Mouse (Mus musculus) left cerebral cortex, postnatal 10 days (tissue): ENCODE measurements at regions not wholly inside any gene's neighbourhood (a gene's known extent, or its start where the extent isn't known, plus 50 kb on each side); places are given as distances from the start of the nearest gene placed in this dataset.
A peak's percentile ranks its signal among the peaks of the same experiment; 100 is the strongest.
"Not testable (repeated sequence)": the region's sequence is repeated elsewhere in the genome, so short reads cannot be mapped to it uniquely, and the experiment has no call there.

Source experiments
- DNase-seq, 2 experiments: peaks; one replicate each; pipeline ENCODE4 v3.0.0; 2021 to 2022; ENCODE audit warnings: low spot score in 2 of 2, mixed read lengths in 1 of 2; ENCODE audit errors: extremely low spot score in 1 of 2
- intact Hi-C: fragments of 180-260 bp; cut with DNase I; formaldehyde crosslinking; loops from one replicate; pipeline ENCODE4 v1.15.1; 2025

DNA sequence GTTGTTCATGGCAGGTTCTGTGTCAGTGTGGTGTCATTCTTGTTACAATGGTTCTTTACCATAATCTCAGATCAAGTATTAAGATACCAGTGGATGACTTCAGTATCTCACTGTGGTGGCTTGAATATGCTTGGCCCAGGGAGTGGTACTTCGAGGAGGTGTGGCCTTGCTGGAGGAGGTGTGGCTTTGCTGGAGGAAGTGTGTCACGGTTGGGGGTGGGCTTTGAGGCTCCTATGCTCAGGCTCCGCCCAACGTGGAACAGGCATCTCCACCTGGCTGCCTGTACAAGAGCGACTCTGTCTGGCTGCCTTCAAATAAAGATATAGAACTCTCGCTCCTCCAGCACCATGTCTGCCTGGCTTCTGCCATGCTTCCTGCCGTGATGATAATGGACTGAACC lies 63.6 kb downstream of the Cd2 start:
- no peak for DNase-seq
- intact Hi-C loops = no loop called here

- intact Hi-C loops = no loop called here
- DNase-seq = no peak
Measured at GRCm38 (mm10) chr3:101219897-101220296, 67.8 kb downstream of the Cd2 start.

GRCm38 (mm10) chr3:101216711-101217110 lies 71.0 kb downstream of the Cd2 start:
- intact Hi-C loops = no loop called here
- DNase-seq = no peak

GRCm38 (mm10) chr3:101213212-101213562 lies 74.6 kb downstream of the Cd2 start:
- no peak for DNase-seq
- intact Hi-C loops = no loop called here

DNA sequence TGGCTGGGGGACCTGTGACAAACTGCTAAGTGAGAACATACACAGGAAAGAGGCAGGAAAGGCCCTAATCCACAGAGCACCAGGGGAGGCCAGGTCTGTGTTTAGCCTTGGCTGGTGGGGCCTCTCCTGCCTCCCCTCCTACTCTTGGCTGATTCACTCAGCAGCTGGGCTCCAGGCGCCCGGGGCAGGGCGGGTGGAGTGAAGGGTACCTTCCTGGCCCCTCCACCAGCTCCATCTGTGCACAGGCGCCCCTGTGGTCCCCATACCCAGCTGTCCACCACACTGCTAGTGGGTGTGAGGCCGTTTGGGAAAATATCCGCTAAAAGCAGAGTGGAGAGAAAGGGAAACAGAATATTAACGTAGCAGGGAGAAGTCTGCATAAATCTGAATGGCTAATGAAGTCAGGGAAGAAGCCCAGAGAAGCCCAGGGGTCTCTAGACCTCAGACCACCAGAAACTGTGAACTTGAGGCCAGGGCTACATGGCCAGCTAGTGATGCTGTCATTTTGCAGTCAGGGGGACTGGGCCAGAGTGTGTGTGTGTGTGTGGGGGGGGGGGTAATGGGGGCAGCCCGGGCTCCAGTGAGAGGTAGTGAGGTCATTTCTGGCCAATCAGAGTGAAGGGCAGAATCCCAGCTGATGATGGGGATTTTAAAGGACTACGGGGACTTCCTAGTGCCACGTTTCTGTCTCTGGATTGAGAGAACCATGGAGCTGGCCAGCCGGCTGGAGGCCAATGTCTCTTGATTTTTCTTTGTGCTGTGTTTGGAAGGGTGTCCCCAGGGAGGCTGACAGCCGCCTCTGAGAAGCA lies 75.1 kb downstream of the Cd2 start:
- intact Hi-C loops = no loop called here
- peak in 1 of 2 experiments; percentile 51 for DNase-seq

- intact Hi-C loops = no loop called here
- DNase-seq = peak in 1 of 2 experiments; percentile 28
Measured at GRCm38 (mm10) chr3:101211936-101212335, 75.8 kb downstream of the Cd2 start.

GRCm38 (mm10) chr3:101209546-101209945 lies 78.2 kb downstream of the Cd2 start:
- no peak for DNase-seq
- intact Hi-C loops = no loop called here

DNA sequence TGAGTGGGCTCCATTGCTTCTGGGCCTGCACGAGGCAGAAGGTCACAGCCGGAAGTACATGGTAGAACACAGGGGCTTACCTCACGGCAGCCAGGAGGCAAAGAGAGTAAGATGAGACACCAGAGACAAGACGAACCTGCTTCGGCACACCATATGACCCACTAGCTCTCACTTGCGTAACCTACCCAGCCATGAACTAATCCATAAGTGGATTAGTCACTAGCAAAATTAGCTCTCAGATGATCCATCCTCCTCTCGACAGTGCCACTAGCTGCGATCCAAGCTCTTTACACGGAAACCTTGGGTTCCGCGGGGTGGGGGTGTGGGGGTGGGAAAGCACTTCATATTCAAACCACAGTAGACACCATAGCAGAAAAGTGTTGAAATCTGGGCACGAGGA lies 79.0 kb downstream of the Cd2 start:
- intact Hi-C loops = no loop called here
- no peak for DNase-seq

- intact Hi-C loops = not testable (repeated sequence)
Measured at GRCm38 (mm10) chr3:101206172-101206571, 81.6 kb downstream of the Cd2 start.

GRCm38 (mm10) chr3:101194725-101195124 lies 84.6 kb upstream of the Ptgfrn start:
- intact Hi-C loops = no loop called here
- peak in 1 of 2 experiments; percentile 53 for DNase-seq

More at GRCm38 (mm10) chr3:101206172-101206571, 81.6 kb downstream of the Cd2 start:
- DNase-seq = peak in 1 of 2 experiments; percentile 36

DNA sequence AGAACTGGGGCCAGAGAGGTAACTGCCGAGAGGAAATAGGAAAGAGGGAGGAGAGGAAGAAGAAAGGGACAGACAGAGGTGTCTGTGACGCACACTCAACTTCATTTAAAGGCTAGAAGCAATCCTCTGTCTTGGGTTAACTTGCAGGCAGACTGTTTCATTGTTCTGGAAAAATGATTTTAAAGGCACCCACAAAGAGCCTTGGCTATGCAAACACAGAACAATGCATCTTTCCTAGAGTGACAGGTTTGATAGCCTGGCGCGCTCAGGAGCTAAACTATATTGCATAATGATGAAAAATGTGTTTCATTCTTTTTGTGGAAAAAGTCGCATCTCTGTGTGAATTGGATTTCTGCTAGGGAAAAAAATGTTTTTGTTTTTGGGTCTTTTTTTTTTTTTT lies 84.2 kb upstream of the Ptgfrn start:
- intact Hi-C loops = no loop called here
- no peak for DNase-seq

- DNase-seq = no peak
- intact Hi-C loops = no loop called here
Measured at GRCm38 (mm10) chr3:101191298-101191986, 81.4 kb upstream of the Ptgfrn start.

GRCm38 (mm10) chr3:101181958-101182357 lies 71.9 kb upstream of the Ptgfrn start:
- intact Hi-C loops = no loop called here
- DNase-seq = no peak

GRCm38 (mm10) chr3:101173954-101174353 lies 63.9 kb upstream of the Ptgfrn start:
- DNase-seq = no peak
- intact Hi-C loops = loop anchor here (5.0 kb wide), 1 partner anchor 98 kb away; no protein-coding TSS in a partner anchor

- no peak for DNase-seq
- intact Hi-C loops = loop anchor here (5.0 kb wide), 1 partner anchor 102 kb away; no protein-coding TSS in a partner anchor
Measured at GRCm38 (mm10) chr3:101170037-101171019, 60.2 kb upstream of the Ptgfrn start.

DNA sequence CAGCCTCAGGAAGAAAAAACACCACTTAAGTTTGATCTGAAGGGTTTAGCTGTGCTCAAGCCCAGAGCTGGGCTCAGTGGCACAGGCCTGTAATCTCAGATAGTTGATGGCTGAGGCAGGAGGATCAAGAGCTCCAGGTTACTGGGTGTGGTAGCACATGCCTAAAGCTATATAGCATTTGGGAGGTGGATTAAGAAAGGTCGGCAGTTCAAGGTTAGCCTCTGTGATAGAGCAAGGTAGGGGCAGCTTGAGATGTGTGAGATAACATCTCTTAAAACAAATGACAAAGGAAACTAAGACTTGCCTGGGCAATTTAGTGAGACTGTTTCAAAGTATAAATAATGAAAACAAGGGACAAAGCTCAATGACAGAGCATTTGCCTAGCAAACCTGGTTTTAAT lies 56.9 kb upstream of the Ptgfrn start:
- no peak for DNase-seq
- intact Hi-C loops = no loop called here

DNA sequence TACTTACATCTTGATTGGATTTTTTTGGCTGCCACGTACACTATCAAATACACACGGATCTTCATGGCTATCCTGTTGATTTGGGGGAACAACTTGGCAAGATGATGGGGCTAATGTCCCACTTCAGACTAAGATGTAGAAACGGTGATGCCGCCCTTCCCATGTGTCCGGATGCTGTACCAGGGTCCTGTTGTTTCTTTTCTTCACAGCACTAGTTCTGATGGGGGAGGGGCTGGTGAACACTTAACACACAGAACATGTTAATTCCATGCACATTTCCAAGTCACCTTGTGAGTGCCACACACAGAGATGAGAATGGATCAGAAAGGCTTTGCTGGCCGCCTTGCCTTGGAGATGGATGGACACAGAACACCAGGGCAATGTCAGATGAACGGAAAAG lies 56.5 kb upstream of the Ptgfrn start:
- DNase-seq = no peak
- intact Hi-C loops = no loop called here

- DNase-seq = no peak
- intact Hi-C loops = no loop called here
Measured at GRCm38 (mm10) chr3:101165261-101165660, 55.2 kb upstream of the Ptgfrn start.

- intact Hi-C loops = no loop called here
- DNase-seq = no peak
Measured at GRCm38 (mm10) chr3:101164771-101165170, 54.7 kb upstream of the Ptgfrn start.
